Mouse (Mus musculus): ENCODE results near the gene Dynlrb1. TPM values are rescaled to one million over a fixed set of nuclear protein-coding genes. Genes with fewer than 3 reads are reported as not detected.

Gene Dynlrb1
- total and polyA plus RNA-seq, 2 experiments from 2014 or later, result 310 to 790 TPM

DNA sequence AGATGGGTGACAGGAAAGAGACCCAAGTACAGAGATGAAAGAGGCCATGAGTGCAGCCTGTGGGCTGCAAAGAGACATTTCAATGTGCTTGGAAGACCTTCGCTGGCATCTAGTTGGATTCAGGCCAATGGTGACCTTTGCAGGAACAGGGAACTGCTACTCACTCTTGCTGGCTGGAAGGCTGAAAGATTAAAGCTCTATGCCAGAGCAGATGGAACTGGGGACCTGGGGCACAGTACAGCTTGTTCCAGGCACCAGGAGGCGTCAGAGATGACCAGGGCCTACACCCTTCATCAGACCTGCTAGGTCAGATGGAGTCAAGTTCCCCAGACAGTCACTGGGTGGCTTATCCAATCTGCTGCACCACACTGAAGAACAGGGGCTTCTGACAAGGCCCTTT lies 57.0 kb downstream of the Dynlrb1 start:
- TF ChIP-seq CTCF (IDR thresholded peaks at IDR 0.05; ENCODE audit: low read depth), result no peak
- no peaks in the 10 kb centered on the region for H3K4me1 ChIP-seq (ENCODE audit: insufficient read depth)
- no peak overlapping the region for H3K4me3 ChIP-seq (ENCODE audit: low read depth, low read length)
- ATAC-seq (no peak), DNase-seq (no peak)
- H3K36me3 ChIP-seq (ENCODE audit: insufficient read depth), result peaks cover 70% of the 10 kb centered on the region
- H3K27me3 ChIP-seq (ENCODE audit: insufficient read depth, low read length), result no peaks in the 10 kb centered on the region
- H3K4me2 ChIP-seq (ENCODE audit: low read depth), result no peak overlapping the region
- H3K9me3 ChIP-seq (ENCODE audit: low read length), result no peaks in the 10 kb centered on the region
- no peak overlapping the region for H3K27ac ChIP-seq (ENCODE audit: low read depth, low read length)
- no peak overlapping the region for H3K9ac ChIP-seq
- WGBS, result 77% methylated on average over 2 of the region's 2 CpGs

DNA sequence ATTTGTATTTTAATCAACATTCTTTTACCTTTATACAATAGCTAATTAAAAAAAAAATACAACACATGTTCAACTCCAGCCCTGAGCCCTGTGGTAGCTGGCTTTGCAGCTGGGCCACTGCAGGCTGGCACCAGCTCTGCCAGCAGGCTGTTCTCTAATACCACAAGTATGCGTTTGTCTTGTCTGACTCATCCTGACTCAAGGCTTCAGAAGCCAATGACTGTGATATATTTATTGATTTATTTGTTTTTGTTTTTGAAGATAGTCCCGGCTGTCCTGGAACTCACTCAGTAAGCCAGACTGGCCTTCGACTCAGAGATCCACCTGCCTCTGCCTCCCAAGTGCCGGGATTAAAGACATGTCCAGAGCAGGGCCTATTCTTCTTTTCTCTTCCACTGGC lies 57.6 kb downstream of the Dynlrb1 start:
- Histone ChIP-seq H3K36me3 (ENCODE audit: insufficient read depth) (peaks cover 75% of the 10 kb centered on the region), H3K4me2 (ENCODE audit: low read depth) (no peak overlapping the region), H3K4me1 (ENCODE audit: insufficient read depth) (no peaks in the 10 kb centered on the region), H3K4me3 (ENCODE audit: low read depth, low read length) (no peak overlapping the region), H3K27ac (ENCODE audit: low read depth, low read length) (no peak overlapping the region), H3K27me3 (ENCODE audit: insufficient read depth, low read length) (no peaks in the 10 kb centered on the region), H3K9me3 (ENCODE audit: low read length) (no peaks in the 10 kb centered on the region), H3K9ac (no peak overlapping the region)
- no peak for ATAC-seq
- no peak for DNase-seq
- 95% methylated on average over 4 of the region's 4 CpGs for WGBS
- no peak for TF ChIP-seq CTCF (IDR thresholded peaks at IDR 0.05; ENCODE audit: low read depth)

DNA sequence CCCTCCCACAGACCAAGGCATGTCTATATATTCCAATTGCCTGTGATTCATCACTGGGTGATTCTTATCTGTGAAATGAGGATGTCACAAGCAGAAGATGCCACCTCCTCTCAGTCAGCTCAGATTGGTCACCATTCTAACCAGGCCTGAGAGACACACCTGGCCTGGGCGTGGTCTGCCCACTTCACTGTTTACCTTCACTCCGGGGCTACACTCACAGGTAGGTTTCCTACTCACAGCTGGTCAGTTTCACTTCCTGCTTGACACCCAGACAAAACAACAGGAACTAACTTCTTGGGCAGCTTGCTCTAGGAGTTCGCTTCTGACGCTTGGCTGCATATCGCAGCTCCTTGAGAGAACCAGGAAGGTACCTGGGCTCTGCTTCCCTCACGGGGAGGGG lies 59.1 kb downstream of the Dynlrb1 start:
- no peak overlapping the region for H3K4me2 ChIP-seq (ENCODE audit: low read depth)
- H3K4me3 ChIP-seq (ENCODE audit: low read depth, low read length), result no peak overlapping the region
- DNase-seq (no peak), ATAC-seq (no peak)
- no peak overlapping the region for H3K9ac ChIP-seq
- no peak overlapping the region for H3K27ac ChIP-seq (ENCODE audit: low read depth, low read length)
- no peaks in the 10 kb centered on the region for H3K9me3 ChIP-seq (ENCODE audit: low read length)
- H3K36me3 ChIP-seq (ENCODE audit: insufficient read depth), result peaks cover 68% of the 10 kb centered on the region
- no peak for TF ChIP-seq CTCF (IDR thresholded peaks at IDR 0.05; ENCODE audit: low read depth)
- H3K27me3 ChIP-seq (ENCODE audit: insufficient read depth, low read length), result no peaks in the 10 kb centered on the region
- 98% methylated on average over 6 of the region's 6 CpGs for WGBS
- no peaks in the 10 kb centered on the region for H3K4me1 ChIP-seq (ENCODE audit: insufficient read depth)

DNA sequence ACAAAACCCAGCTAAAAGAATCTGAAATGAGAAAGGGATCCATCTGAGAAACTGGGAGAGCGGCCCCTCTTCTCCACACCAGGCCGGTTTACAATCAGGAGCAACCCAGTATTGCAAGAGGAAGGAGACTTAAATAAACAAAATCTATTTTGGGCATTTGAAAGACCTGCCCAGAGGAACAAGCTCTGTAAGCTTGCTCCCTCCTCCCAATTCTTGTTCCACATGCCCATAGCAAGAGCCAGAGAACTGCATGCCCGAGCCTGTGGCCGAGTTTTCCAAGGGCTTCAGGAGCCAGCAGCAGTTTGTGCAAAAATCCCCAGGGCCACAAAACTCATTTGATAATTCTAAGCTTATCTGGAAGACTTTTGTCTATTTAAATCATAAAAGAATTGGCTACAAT lies 63.2 kb downstream of the Dynlrb1 start:
- Histone ChIP-seq H3K4me2 (ENCODE audit: low read depth) (no peak overlapping the region), H3K9me3 (ENCODE audit: low read length) (no peaks in the 10 kb centered on the region), H3K36me3 (ENCODE audit: insufficient read depth) (peaks cover 40% of the 10 kb centered on the region), H3K27me3 (ENCODE audit: insufficient read depth, low read length) (no peaks in the 10 kb centered on the region), H3K27ac (ENCODE audit: low read depth, low read length) (no peak overlapping the region), H3K4me3 (ENCODE audit: low read depth, low read length) (no peak overlapping the region), H3K9ac (no peak overlapping the region), H3K4me1 (ENCODE audit: insufficient read depth) (no peaks in the 10 kb centered on the region)
- WGBS, result 86% methylated on average over 4 of the region's 4 CpGs
- no peak for ATAC-seq
- DNase-seq, result no peak
- TF ChIP-seq CTCF (IDR thresholded peaks at IDR 0.05; ENCODE audit: low read depth), result no peak

Other genes starting within 250 kb of the Dynlrb1 start
- gene Gm14226, start 218.3 kb upstream of the Dynlrb1 start, total RNA-seq (2014; rRNA removed), result 0.08 TPM in 1 of 2 replicates, not detected in the other
- gene Gm14226, start 218.3 kb upstream of the Dynlrb1 start, polyA plus RNA-seq (2015; fragmentation: Nextera tagmentation; extraction: Ambion mirVana), result 0.05 TPM in 1 of 2 replicates, not detected in the other
- 62.7 and 70.1 TPM in 2 replicates for gene Ahcy, start 162.0 kb upstream of the Dynlrb1 start, total RNA-seq (2014; rRNA removed)
- gene Ahcy, start 162.0 kb upstream of the Dynlrb1 start, polyA plus RNA-seq (2015; fragmentation: Nextera tagmentation; extraction: Ambion mirVana), result 42.2 and 42.6 TPM in 2 replicates
- 45.7 and 49.5 TPM in 2 replicates for gene Itch, start 103.0 kb upstream of the Dynlrb1 start, total RNA-seq (2014; rRNA removed)
- gene Itch, start 103.0 kb upstream of the Dynlrb1 start, polyA plus RNA-seq (2015; fragmentation: Nextera tagmentation; extraction: Ambion mirVana), result 10.0 and 17.4 TPM in 2 replicates
- 425 and 459 TPM in 2 replicates for gene Map1lc3a, start 39.8 kb downstream of the Dynlrb1 start, total RNA-seq (2014; rRNA removed)
- 789 and 806 TPM in 2 replicates for gene Map1lc3a, start 39.8 kb downstream of the Dynlrb1 start, polyA plus RNA-seq (2015; fragmentation: Nextera tagmentation; extraction: Ambion mirVana)
- 26.5 and 31.2 TPM in 2 replicates for gene Pigu, start 120.9 kb downstream of the Dynlrb1 start, total RNA-seq (2014; rRNA removed)
- gene Pigu, start 120.9 kb downstream of the Dynlrb1 start, polyA plus RNA-seq (2015; fragmentation: Nextera tagmentation; extraction: Ambion mirVana), result 50.2 and 50.7 TPM in 2 replicates
- 76.0 and 100.0 TPM in 2 replicates for gene Trp53inp2, start 144.5 kb downstream of the Dynlrb1 start, total RNA-seq (2014; rRNA removed)
- 58.6 and 60.2 TPM in 2 replicates for gene Trp53inp2, start 144.5 kb downstream of the Dynlrb1 start, polyA plus RNA-seq (2015; fragmentation: Nextera tagmentation; extraction: Ambion mirVana)
- 32.4 and 45.8 TPM in 2 replicates for gene Ncoa6, start 237.4 kb downstream of the Dynlrb1 start, total RNA-seq (2014; rRNA removed)
- 23.5 and 26.8 TPM in 2 replicates for gene Ncoa6, start 237.4 kb downstream of the Dynlrb1 start, polyA plus RNA-seq (2015; fragmentation: Nextera tagmentation; extraction: Ambion mirVana)